Mouse (Mus musculus): ENCODE measurements at regions not wholly inside any gene's neighbourhood (a gene's known extent, or its start where the extent isn't known, plus 50 kb on each side); places are given as distances from the start of the nearest gene placed in this dataset.
A peak's percentile ranks its signal among the peaks of the same experiment; 100 is the strongest.

DNA sequence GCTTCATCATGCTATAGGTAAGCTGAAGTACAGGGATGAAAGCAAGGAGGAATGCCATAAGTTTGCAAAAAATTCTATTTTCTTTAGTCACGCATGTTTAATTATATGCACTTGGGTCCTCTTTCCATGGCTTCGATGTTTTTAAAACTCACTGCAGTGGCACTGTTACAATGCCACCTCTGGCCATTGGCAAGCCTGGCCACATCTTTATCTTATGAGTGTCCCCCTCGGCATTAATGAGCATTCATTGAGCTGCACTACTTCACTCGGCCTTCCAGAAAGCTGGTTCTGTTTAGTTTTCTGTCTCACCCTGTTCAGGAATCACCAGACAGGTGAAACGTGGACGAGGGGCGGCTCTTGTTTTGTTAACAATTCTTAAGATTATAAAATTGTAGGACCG lies 79.7 kb upstream of the Dnajc24 start:
- DNase-seq, result no peak

DNA sequence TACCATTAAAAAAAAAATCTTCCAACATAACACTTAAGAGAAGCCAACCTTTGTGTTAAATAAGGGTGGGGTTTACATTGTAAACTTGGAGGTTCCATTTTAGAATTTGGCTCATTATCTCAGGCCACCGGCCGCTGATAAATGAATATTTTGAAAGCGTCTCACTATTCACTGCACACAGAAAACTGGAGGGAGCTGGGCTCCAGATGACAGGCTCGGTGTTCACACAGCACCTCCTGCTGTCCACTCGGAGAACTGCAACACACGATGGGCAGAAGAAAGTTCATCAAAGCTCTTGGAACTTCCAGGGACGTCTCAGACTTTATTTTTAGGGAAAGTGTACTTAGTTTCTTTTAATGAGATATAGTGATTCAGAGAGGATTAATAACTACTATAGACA lies 78.6 kb upstream of the Dnajc24 start:
- peak; percentile 5 to 32 for DNase-seq

DNA sequence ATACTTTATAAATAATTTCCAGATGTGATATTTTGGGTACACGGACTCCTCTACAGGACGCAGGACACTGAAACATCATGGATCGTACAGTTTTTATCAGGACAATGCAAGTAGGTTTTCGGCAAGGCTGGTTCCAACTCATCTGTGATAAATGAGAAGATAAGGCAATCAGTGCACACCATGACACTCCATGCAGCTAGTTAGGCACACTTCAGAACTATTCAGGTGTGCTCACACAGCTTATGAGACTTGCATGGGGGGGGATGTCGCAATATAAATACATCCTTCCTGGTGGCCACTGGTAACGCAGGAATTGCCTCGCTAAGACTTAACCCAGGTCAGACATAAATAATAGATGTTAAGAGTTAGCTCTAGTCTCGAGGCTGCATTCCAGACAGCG lies 77.3 kb upstream of the Dnajc24 start:
- no peak for DNase-seq

DNA sequence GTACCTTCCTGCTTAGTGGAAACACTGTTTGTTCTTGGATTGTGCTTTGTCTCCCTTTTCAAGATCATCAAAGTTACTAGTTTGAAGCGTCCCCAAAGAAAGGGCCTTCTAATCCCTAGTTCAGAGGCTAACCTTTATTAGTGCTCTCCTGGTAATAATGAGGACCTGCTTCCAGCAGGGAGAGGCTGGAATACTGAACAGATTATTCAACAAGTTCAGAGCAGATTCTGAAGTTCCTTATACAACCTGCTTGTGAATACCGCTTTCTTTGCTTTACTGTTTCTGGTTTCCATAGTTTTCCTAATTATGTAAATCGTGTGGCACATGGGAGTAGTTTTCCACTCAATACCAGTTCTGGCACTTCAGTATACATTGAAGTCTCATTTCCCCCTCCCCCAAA lies 75.2 kb upstream of the Dnajc24 start:
- DNase-seq, result no peak

DNA sequence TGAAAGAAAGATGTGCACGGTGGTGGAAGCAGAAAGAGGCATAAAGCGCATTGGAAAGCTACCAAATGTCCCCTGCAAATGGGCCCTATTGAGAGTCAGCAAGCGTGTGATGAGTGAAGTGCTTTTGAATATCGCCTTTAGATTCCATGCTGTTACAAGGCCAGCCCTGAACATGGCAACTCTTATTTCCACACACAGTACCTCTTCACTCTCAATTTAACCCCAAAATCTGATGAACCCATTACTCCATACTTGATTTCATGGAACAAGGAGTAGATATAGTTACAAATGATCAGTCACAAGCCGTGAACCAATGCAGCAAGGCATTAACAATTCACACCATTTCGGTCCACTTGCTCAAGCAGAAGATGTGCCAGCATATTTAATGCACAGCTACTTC lies 71.1 kb upstream of the Dnajc24 start:
- no peak for DNase-seq

DNA sequence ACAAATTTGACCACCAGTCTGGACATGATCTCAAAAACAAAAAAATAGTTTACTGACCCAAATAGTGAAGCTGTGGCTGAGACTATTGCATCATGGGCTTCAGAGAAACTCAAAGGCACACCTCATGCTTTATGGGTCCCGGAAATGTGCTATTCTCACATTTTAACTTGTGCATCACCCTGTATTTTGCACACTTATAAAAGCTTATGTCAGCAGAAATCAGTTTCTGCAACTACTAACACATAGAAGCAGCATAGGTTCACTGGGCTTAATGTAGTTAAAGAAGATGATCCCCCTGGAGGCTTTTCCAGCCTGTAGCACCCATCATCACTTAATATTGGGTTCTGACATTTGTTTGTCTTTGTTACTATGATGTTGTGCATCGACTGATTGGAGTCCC lies 61.0 kb upstream of the Dnajc24 start:
- DNase-seq, result no peak

Measured in spleen, adult 18-20 months (tissue).